Mouse (Mus musculus) erythroblast, embryonic 14.5 days (primary cell): ENCODE data around the gene Ntm.

Experiments used
- GATA1 ChIP-seq: IDR thresholded peaks from 2 replicates; pipeline ENCODE4 v1.6.1; 2012; ENCODE audit warnings: low read length, inconsistent platforms, mixed read lengths
- TAL1 ChIP-seq: IDR thresholded peaks from 3 replicates; pipeline ENCODE4 v1.6.1; 2012; ENCODE audit warnings: low read length, inconsistent platforms, mixed read lengths

GRCm38 (mm10) chr9:29523221-29523620, 439.7 kb downstream of the Ntm start:
- TF ChIP-seq TAL1, result no peak
- no peak for TF ChIP-seq GATA1
